Mouse (Mus musculus) cerebellum, adult 2 months (tissue): Measurements from ENCODE around the gene Gm5134. TPM values are rescaled to one million over a fixed set of nuclear protein-coding genes. Genes with fewer than 3 reads are reported as not detected.

Experiments used
- DNase-seq, 2 experiments: peaks; one replicate each; pipeline ENCODE4 v3.0.0; 2021
- H3K27ac ChIP-seq: fragments of 200-500 bp; 2 replicates; pipeline ENCODE4 v1.5.1; 2012; ENCODE audit warnings: low read length, control low read depth, inconsistent platforms; ENCODE audit not compliant: insufficient read depth
- H3K27me3 ChIP-seq: fragments of 200-500 bp; 2 replicates; pipeline ENCODE4 v1.6.1; 2012; ENCODE audit warnings: inconsistent platforms, mild to moderate bottlenecking, low read length, moderate library complexity; ENCODE audit not compliant: control insufficient read depth, insufficient read depth
- H3K4me1 ChIP-seq: fragments of 200-500 bp; 2 replicates; pipeline ENCODE4 v1.6.1; 2011; ENCODE audit warnings: low read length; ENCODE audit not compliant: control insufficient read depth, insufficient read depth
- H3K4me3 ChIP-seq: fragments of 200-500 bp; replicated peaks from 2 replicates; pipeline ENCODE3; 2011; ENCODE audit warnings: mild to moderate bottlenecking, low read depth, low read length, control low read depth; ENCODE audit not compliant: insufficient read depth
- CTCF ChIP-seq: fragments of 200-500 bp; IDR thresholded peaks from 2 replicates; pipeline ENCODE4 v1.5.1; 2011; ENCODE audit warnings: low read depth, mild to moderate bottlenecking, control low read depth, low read length, moderate library complexity, borderline replicate concordance; ENCODE audit not compliant: insufficient read depth
- POLR2A ChIP-seq: fragments of 200-500 bp; IDR thresholded peaks from 2 replicates; pipeline ENCODE4 v1.6.1; 2011; ENCODE audit warnings: low read length, control low read depth, borderline replicate concordance; ENCODE audit not compliant: insufficient read depth
- WGBS: fragments of 180-500 bp; shearing (Covaris S2); methylation state at CpG from one replicate; pipeline ENCODE4 v1.1.7; 2018; 5-methylcytosine and 5-hydroxymethylcytosine counted together
- polyA plus RNA-seq: library from polyadenylated mRNA; depleted of rRNA; stranded (reverse); fragments of >200 nt; gene quantifications from 2 replicates; pipeline ENCODE4 v1.2.3, GENCODE M21; 2012

The Gm5134 gene
- polyA plus RNA-seq, 1 experiment: 0.08 TPM

DNA sequence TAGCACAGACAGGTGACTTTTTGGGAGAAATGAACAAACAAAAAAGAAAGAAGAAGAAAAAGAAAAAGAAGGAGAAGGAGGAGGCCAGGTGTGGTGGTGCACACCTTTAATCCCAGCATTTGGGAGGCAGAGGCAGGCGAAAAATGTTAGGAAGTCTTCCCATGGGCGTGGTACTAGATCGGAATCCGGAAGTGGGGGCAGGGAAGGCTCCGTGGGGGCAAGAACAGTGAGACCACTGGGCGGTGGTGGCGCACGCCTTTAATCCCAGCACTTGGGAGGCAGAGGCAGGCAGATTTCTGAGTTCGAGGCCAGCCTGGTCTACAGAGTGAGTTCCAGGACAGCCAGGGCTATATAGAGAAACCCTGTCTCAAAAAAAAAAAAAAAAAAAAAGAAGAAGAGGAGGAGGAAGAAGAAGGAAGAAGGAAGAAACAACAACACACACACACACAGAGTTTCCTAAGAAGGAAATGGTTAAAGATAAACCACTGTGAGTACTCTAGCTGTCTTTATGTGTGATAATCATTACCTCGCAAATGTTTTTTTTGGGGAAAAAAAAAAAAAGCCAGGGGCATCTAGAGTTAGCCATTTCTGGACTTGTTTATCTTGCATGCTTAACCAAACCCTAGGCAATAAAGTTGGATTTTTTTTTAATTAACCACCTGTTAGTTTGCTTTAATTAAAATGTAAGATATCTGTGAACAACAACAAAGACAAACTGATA, 71.3 kb downstream of the Gm5134 start:
- TF ChIP-seq CTCF: no peak
- no peak for TF ChIP-seq POLR2A
- no peak overlapping the region for H3K27ac ChIP-seq
- H3K27me3 ChIP-seq: no peaks in the 10 kb centered on the region
- H3K4me3 ChIP-seq: no peak overlapping the region
- 91% methylated on average over 10 of the region's 10 CpGs for WGBS
- DNase-seq: no peak
- no peaks in the 10 kb centered on the region for H3K4me1 ChIP-seq

DNA sequence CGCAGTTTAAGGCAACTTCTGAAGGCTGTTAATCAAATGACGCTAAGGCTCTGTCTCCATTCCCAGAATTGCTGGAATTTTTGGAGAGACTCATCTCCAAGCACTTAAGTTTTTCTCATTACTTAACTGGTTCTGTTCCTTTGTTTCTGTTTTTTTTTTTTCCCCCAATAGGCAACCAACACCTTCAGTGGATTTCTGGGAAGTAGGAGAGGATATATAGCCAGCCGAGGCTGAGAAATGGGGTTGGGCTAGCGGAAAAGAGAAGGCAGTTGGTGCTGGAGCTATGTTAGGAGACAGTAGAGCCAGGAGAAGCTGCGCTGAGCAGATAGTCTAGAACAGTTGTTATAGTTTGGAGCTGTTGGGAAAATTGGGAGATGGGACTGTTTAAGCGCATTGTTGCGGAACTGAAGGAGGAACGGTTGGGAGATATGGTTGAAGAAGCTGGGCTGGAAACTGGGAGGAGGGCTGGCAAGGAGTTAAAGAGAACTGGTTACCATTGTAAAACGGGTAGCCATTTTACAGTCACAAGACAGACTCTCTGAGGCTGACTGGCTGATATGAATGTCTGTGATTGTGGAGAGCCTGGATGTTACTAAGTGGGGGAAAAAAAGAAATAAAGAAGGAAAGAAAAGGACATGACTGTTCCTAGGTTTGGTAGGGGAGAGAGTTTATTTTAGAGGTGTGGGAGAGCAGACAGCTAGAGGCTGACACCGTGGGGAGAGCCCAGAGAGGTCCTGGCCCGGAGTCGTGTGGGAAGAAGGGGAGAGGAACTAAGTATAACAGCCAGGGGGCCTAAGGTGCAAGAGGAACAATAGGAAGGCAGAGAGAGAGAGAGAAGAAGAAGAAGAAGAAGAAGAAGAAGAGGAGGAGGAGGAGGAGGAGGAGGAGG, 73.1 kb downstream of the Gm5134 start:
- no peak overlapping the region for H3K4me3 ChIP-seq
- TF ChIP-seq CTCF (no peak), POLR2A (no peak)
- H3K27me3 ChIP-seq: no peaks in the 10 kb centered on the region
- DNase-seq: no peak
- WGBS: 69% methylated on average over 12 of the region's 12 CpGs
- no peak overlapping the region for H3K27ac ChIP-seq
- H3K4me1 ChIP-seq: no peaks in the 10 kb centered on the region

DNA sequence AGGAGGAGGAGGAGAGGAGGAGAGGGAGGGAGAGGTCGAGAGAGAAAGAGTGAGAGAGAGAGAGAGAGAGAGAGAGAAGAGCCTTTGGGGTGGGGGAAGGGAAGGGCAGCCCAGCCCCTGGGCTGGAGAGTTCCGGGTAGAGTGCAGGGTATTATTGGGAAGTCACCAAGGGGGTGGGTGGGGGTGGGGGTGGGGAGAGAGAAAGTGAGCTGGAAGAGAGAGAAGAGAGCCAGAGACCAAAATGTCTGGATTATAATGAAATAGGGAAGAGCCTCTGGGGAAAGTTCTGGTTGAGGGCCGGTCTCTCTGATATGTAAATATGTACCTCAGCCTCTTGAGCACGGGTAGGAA, 73.7 kb downstream of the Gm5134 start:
- H3K4me3 ChIP-seq: no peak overlapping the region
- H3K4me1 ChIP-seq: no peaks in the 10 kb centered on the region
- WGBS: 42% methylated on average over 4 of the region's 4 CpGs
- no peak overlapping the region for H3K27ac ChIP-seq
- DNase-seq: no peak
- no peaks in the 10 kb centered on the region for H3K27me3 ChIP-seq
- TF ChIP-seq CTCF (no peak), POLR2A (no peak)

DNA sequence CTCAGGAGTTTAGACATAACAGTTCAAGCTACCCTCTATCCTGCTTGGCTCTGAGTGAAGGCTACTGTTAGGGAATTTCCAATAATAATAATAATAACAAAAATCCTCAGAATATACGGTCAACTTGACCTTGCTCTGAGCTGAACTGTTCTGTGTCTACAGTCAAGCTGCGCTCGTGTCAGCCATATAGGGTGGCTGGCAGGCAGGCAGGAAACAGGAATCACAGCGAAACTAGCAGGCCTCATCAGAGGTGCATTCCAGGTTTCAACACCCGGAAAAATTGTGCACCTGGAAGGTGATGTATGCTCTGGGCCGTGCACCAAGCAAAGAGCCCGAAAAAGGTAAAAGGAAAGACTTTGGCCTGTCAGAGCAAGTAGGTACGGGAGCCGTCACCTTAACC, 74.1 kb downstream of the Gm5134 start:
- no peak for DNase-seq
- H3K4me3 ChIP-seq: no peak overlapping the region
- H3K27me3 ChIP-seq: no peaks in the 10 kb centered on the region
- no peaks in the 10 kb centered on the region for H3K4me1 ChIP-seq
- WGBS: 88% methylated on average over 9 of the region's 9 CpGs
- H3K27ac ChIP-seq: no peak overlapping the region
- TF ChIP-seq CTCF: no peak
- TF ChIP-seq POLR2A: no peak

DNA sequence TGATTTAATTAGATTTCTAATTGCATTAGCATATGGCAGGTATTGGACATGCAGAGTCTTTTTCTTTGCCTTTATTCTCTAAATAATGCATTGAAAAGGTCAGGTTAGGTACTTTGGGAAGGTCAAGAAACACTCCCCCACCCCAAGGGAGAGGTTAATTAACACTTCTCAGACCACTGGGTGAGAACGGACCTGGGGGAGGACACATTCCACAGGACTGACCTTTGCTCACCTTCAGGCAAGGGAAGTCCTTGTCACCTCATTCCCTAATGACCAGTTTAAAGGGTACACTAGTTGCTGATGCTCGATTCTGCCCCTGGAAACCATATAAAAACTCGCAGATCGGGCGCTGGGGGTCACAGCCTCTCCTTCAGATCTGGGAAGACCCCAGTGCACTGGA, 75.0 kb downstream of the Gm5134 start:
- Histone ChIP-seq H3K27ac (no peak overlapping the region), H3K27me3 (no peaks in the 10 kb centered on the region), H3K4me3 (no peak overlapping the region), H3K4me1 (no peaks in the 10 kb centered on the region)
- TF ChIP-seq CTCF (no peak), POLR2A (no peak)
- WGBS: 79% methylated on average over 5 of the region's 5 CpGs
- no peak for DNase-seq

DNA sequence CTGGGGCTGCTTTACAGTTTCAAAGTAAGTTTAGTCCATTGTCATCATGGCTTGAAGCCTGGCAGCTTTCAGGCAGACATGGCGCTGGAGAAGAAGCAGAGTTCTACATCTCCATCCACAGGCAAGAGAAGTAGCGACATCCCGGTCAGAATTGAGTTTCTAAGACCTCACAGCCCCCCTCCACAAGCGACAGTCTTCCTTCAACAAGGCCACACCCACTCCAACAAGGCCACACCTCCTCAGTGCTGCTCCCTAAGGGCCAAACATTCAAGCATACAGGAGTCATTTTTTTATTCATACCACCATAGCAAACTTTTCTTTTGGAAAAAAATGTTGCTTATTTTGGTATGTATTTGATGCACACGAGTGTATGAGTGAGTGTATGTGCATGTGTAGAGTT, 76.2 kb downstream of the Gm5134 start:
- TF ChIP-seq POLR2A (no peak), CTCF (no peak)
- DNase-seq: no peak
- H3K27me3 ChIP-seq: no peaks in the 10 kb centered on the region
- H3K27ac ChIP-seq: no peak overlapping the region
- H3K4me3 ChIP-seq: no peak overlapping the region
- no peaks in the 10 kb centered on the region for H3K4me1 ChIP-seq
- 65% methylated on average over 5 of the region's 5 CpGs for WGBS

DNA sequence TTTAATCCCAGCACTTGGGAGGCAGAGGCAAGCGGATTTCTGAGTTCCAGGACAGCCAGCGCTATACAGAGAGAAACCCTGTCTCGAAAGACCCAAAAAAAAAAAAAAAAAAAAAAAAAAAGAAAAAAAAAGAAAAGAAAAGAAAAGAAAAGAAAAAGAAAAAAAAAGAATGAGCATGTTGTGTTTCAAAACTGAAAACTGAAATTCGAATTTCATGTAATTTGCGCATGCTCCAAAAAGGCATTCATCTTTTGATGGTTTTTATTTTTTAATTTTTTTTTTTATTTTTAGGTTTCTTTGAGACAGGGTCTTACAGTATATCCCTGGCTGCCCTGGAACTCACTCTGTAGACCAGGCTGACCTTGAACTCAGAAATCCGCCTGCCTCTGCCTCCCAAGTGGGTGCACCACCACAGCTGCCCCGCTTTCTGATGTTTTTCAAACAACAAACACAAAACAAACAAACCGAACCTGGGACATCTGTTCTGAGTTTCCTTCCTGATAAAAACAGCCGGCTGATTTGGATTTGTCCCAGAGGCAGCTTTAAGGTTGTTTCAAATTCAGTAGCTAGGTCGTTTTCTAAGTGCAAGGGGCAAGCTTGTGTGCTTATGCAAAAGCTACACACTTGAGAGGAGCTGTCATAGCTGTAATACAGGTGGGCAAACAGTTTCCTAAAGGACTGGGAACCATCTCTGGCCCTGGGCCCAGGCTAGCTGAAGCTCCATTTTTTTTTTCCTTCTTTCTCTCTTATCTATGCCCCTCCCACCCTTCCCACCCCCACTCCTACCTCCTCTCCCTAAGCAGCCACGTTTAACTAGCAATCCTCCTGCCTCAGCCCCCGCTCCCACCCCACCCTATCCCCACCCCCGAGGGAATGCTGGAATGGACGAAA, 77.4 kb downstream of the Gm5134 start:
- 47% methylated on average over 14 of the region's 14 CpGs for WGBS
- H3K4me1 ChIP-seq: no peaks in the 10 kb centered on the region
- TF ChIP-seq CTCF (no peak), POLR2A (no peak)
- H3K27me3 ChIP-seq: no peaks in the 10 kb centered on the region
- H3K27ac ChIP-seq: peak overlapping the region; percentile 74; the same call in 1 of the 2 replicates
- peak overlapping the region; percentile 63 for H3K4me3 ChIP-seq
- DNase-seq: no peak
